Mouse (Mus musculus) NIH3T3 (cell line): Measurements from ENCODE around the gene Cabp1.

Experiments used
- DNase-seq: peaks from one replicate; pipeline ENCODE4 v3.0.0-alpha.2; 2012; ENCODE audit warnings: low read depth

The Cabp1 gene

DNA sequence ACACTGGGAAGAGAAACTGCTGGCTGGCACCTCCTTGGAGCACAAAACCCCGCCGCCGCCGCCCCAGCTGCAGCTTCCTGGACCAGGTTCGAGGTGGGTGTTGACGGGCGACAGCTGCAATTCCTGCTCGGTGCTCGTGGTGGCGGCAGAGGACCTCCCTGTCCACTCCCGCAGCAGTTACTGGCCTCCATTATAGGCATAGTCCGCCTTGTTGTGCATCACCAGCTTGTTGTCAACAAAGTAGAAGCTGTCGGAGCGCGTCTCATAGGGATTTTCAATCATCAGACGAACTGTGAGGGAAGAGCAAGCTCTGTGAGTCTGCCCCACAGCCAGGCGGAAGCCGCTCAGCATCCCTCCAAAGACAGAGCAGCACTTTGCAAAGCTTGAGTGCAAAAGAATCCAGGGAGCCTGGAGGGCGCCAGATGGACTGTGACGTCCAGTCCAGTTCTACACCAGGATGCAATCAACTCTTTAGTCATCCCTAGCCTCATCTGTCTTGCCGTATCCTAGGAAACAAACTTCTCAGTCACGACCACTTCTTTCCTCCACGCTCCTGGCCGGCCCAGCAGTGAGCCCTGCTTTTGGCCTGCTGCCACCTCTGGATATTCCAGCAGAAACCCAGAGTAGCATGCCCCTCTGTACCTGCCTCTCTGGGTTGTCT lies 68.8 kb downstream of the Cabp1 start:
- DNase-seq = peak; percentile 84

DNA sequence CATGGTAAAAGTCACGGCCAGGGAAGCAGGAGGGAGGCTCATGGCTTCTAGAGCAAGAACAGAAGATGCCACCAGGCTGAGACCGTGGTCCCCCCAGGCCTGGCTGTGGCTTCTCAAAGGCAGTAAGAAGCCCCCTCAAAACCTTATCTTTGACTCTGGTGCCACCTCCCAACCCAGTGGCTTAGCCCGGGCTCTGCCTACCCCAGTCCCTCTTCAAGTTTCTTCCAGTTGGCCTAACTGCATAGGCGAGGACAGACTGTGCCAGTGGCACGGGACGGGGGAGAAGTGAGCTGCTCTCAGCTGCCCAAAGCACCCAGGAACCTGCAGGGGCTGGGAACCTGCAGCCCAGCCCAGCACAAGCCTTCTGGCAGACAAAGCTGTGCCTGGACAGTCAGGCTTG lies 69.5 kb downstream of the Cabp1 start:
- no peak for DNase-seq

DNA sequence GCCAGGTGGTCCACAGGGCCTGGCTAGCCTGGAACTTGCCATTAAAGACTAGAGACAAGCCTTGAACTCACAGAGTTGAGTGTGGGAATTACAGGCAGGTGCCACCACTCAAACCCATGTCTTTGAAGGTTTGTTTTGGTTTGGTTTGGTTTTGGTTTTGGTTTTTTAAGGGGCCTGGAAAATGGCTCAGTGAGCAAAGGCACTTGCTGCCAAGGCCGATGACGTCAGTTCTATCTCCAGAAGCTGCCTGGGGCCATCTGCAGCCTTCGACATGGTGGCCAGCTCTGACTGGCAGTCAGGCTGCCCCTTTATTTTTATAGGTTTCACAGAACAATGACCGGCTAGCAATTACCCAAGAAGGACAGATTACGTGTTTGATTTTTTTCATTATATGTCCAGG lies 73.2 kb downstream of the Cabp1 start:
- no peak for DNase-seq

- peak; percentile 90 for DNase-seq
Observed at GRCm38 (mm10) chr5:115118961-115119570, 75.1 kb downstream of the Cabp1 start, which contains the start of gene Acads. Gene Acads, minus strand, starts transcription at chr5:115119346.
